Mouse (Mus musculus) adrenal gland, adult 8-10 months (tissue): ENCODE data around the gene Dmgdh. TPM values are rescaled to one million over a fixed set of nuclear protein-coding genes. Genes with fewer than 3 reads are reported as not detected.

Experiments used
- DNase-seq: peaks from one replicate; pipeline ENCODE4 v3.0.0; 2022
- microRNA-seq, 2 experiments: library from miRNA; unstranded; fragments of <30 nt; microRNA quantifications; one replicate each; pipeline ENCODE4 v1.2.0; 2022
- total RNA-seq, 4 experiments: library from RNA; stranded (reverse); gene quantifications; 2 replicates each; pipeline ENCODE4 v1.2.4; 2022

Dmgdh gene
- total RNA-seq, 4 experiments from 2014 or later: 0.10 to 0.52 (median 0.23) TPM

DNA sequence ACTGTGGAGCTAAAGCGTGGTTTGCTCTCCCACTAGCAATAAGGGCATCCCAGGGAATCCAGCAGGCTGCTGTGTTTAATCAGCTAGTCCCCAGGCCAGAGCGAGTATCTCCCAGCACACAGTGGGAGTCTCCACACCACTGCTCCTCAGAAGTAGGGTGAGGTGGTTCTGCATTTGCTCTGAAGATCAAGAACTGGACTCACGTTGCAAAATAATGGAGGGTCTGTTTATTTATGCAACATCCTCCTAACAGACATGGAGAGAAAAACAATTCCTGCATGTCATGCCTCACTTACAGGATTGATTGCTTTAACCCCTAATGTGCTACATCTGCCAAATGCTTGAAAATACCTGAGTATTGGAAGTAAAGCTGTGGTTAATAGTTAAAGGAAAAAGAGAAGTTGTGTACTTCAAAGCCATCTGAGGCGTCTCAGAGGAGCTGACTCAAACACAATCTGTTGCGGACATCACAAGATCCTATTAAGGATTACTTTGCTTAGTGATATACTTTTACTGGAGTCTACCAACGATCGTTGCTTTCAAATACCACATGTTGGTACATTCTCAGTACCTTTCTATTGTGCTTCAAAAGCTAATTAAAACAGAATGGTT lies 99.6 kb downstream of the Dmgdh start:
- no peak for DNase-seq

DNA sequence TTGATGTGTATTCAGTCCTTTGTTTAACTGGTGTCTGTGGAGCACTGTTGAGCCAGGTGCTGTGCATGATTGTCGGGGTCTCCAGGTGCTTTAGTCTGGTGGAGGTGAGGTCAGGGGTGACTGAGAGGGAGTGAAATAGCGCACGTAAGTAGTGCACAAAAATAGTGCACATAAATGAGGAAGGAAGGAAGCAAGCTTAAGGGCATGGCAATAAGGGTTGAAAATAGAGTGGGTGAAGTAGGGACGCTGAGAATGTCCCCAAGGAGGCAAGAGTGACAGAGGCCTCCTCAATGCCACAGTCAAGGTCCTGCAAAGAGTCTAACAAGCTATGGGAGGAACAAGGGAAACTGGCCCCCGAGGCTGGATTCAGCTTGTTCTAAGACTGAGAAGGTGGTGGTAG lies 108.6 kb downstream of the Dmgdh start:
- DNase-seq: no peak

DNA sequence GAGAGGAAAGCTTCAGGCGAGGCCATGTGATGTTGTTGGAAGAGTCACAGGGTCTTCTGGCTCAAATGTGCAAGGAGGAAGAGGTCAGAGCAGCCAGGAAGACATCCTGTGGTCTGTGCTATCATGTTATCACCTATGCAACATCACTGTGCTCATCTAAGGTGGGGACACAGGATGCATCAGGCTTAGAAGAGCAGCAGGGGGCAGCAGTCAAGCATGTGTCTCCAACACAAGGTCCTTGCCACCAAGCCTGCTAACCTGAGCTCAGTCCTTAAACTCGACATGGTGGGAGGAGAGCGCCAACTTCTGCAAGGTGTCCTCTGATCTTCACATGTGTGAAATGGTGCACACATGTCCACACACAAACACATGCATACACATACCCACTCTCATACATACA lies 111.1 kb downstream of the Dmgdh start:
- no peak for DNase-seq

DNA sequence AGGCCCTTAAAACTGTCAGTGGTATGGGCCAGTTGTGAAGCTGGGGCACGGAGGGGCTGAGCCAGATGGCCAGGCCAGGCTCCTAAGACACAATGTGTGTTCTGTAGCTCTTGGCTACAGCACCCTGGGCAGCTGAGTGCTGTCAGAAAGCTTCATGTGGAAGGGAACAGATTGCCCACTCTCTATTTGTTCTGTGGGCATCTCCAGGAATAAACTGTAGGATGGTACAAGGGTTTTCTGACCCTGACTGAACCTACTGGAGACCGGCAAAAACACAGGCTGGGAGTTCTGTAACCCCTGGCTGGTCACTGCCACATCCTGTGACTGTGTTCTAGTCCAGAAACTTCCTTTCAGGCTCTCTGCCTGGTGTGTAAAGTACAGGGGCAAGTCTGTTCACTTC lies 111.8 kb downstream of the Dmgdh start:
- no peak for DNase-seq

DNA sequence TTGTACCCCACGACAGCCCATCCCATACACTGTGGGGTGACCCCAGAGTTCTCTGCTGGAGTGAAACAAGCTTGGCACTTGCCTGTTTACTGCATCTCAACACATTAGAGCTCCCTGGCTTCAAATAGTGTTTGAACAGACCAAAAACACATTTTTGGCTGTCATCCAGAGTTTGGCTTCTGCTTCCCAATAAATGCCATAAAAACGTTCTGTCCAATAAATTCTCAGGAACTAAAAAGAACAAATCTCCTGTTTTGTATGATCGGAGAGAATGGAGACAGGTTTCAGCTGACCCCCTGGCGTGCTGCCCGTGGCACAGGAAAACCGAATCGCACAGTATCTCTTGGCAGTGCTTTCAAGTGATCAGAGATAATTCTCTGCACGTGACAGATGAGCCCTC lies 113.4 kb downstream of the Dmgdh start:
- DNase-seq: no peak

DNA sequence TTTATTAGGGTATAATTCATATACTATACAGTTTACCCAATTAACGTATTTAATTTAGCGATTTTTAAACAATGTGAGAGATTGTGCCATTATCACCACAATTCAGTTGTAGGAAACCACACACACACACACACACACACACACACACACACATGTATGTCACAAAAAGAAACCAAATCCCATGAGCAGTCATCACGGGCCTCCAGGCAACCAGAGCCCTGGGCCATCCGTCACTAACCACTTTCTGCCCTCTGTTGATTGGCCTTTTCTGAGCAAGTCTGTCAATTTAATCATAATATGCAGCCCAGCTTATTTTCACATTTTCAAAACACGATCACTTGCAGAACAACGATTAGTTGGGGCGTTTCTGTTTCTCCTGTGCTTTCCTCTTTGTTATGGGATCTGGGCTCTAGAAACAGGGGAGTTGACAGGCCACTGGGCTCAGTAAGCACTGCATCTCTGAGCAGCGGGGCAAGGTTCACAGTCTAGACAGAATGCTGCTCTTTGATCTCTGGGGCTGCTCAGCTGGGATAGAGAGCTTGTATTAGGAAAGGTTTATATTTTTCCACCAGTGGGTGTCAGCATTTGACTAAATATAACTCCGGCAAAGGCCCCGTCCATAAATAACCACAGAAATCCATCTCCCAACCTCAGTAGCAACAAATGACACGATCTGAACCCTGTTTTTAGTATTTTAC lies 118.9 kb downstream of the Dmgdh start:
- DNase-seq: no peak

DNA sequence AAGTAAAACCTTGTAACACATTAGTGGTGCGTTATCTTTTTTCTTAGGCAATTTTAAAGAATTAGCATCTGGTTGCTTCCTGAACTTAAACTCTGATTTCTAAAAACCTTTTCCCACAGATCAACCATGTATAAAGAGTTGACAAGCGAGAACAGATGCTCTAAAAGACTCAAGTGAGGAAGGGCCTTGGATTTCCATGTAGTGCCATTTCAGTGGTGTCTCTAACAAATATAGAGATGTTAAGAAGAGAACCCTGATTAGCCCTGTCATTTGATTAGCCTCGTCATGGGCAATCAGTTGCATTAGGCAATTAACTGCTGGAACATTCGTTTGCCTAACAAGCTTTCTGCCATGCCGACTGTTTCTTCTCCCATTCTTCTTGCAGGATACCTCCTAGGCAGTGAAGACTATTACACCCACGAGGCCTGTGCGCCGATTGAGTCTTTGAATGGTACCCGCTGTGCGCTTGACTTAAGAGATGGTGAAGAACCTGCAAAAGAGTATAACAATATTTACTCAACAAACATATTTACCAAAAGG lies 119.5 kb downstream of the Dmgdh start:
- DNase-seq: no peak

DNA sequence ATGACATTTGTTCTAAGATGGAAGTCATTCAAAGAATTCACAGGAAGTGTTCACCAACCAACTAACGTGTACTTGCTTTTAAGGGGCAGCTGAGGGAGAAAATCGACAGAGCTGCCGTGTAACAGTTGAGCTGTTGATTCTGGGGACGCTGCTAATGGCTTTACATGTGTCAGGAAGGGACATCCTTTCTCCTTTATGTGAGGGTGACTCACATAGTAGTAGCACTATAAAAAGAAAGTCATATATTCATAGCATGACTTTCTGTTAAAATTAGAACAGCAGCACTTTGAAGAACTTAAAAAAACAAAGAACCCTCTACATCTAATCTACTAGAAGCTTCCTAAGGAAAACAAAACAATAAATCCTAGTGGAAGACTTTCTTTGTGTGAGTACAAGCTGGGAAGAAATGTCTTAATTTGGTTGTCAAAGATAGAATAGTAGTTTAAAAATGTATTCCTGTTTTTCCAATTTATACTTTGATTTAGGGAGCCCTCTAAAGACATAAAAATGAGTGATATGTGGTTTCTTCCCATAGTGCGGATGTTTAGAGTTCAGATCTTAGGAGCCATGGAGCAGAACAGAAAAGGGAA lies 122.9 kb downstream of the Dmgdh start:
- no peak for DNase-seq

Small RNA genes within 50 kb of the gene (microRNA-seq; reads per million reads assigned to microRNA genes)
- 0 reads per million in 2 experiments for gene Mir5624

Other genes with a start within 250 kb of the Dmgdh start
- gene Jmy, start 174.6 kb upstream of the Dmgdh start, total RNA-seq: 10 to 100 TPM; 49.5 to 64.5 (median 54.5) TPM
- gene Bhmt, start 36.5 kb upstream of the Dmgdh start, total RNA-seq: 1 to 10 TPM in 2 of 4 experiments, under 1 TPM in 2; 0.61 to 4.9 (median 1.0) TPM
- gene Bhmt2, start 131 bp upstream of the Dmgdh start, total RNA-seq: under 1 TPM; 0.21 to 0.40 (median 0.26) TPM
- 10 to 100 TPM; 46.8 to 54.0 (median 48.8) TPM for gene Arsb, start 97.2 kb downstream of the Dmgdh start, total RNA-seq